Mouse (Mus musculus): ENCODE results near the gene Rsph6a.
"Not testable (repeated sequence)": the region's sequence is repeated elsewhere in the genome, so short reads cannot be mapped to it uniquely, and the experiment has no call there.

Gene Rsph6a

GRCm38 (mm10) chr7:19044616-19045015, 9.9 kb upstream of the Rsph6a start:
- in situ Hi-C loops (cut with MboI, MseI) = no loop called here

DNA sequence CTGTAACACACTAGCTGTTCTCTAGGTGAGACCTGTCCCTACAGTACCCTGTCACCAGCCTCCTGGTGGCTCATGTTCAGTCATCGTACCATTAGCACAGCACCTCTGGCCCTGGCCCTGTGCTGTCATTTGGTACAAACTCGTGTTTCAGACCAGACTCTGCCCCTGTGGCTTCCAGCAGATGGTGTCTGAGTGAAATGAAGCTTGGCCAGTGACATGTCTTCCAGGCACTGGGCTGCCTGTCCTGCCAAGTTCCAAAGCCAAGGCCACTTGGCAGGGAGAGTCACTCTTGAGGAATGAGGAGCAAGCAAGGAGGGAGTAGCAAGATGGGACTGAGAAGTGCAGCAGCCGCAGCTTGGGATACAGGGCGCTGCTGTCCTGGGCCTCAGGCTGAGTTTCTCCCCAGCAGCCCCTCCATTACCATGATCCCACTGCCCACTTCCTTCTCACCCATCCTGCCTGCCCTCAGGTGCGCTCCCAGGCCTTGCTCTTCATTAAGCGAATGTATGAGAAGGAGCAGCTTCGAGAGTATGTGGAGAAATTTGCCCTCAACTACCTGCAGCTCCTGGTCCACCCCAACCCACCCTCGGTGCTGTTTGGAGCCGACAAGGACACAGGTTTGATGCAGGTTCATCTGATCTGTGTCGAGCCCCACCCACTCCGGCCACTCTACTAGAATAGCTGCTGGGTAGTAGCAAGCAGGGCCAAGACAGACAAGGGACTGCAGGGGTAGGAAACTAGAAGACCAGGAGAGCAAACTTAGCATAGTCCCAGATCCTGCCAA, 8.0 kb upstream of the Rsph6a start:
- in situ Hi-C loops (cut with MboI, MseI) = no loop called here

GRCm38 (mm10) chr7:19048006-19048527, 6.4 kb upstream of the Rsph6a start:
- in situ Hi-C loops (cut with MboI, MseI) = no loop called here

DNA sequence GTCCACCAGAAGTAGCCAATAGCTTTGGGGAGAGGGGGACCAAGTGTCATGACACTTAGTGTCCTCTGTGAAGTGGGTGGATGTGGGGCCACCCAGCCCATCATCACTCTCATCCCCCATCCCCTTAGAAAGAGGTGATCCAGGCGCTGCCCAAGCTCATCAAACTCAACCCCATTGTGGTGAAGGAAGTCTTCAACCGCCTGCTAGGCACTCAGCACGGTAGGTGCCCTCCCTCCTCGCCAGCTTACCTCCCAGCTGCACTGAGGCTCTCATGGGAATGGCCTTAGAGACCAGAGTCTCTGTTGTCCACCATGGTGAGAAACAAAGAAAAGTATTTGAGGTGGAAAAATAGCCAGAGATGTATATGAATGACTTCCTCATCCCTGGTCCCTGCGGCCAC, 5.2 kb upstream of the Rsph6a start:
- in situ Hi-C loops (cut with MboI, MseI) = no loop called here

DNA sequence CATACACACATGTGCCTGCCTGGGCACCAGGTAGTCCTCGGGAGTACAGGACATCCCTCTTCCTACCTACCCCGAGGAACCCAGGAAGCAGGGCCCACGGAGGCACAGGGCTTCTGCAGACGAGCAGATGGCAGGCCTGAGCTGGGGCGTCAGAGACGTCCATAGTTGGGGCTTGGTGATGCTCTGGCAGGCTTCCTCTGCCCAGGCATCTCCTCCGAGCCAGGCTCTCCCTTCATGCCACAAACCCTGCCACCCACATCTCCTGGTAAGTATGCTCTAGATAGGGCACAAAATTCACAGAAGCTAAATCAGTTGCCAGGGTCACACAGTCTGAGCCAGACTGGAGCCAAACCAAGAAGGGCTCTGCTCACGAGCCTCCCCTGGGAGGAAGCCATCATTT, 4.3 kb upstream of the Rsph6a start:
- in situ Hi-C loops (cut with MboI, MseI) = no loop called here

GRCm38 (mm10) chr7:19051161-19051560, 3.3 kb upstream of the Rsph6a start:
- in situ Hi-C loops (cut with MboI, MseI) = no loop called here

GRCm38 (mm10) chr7:19052345-19053135, 1.9 kb upstream of the Rsph6a start:
- in situ Hi-C loops (cut with MboI, MseI) = no loop called here

DNA sequence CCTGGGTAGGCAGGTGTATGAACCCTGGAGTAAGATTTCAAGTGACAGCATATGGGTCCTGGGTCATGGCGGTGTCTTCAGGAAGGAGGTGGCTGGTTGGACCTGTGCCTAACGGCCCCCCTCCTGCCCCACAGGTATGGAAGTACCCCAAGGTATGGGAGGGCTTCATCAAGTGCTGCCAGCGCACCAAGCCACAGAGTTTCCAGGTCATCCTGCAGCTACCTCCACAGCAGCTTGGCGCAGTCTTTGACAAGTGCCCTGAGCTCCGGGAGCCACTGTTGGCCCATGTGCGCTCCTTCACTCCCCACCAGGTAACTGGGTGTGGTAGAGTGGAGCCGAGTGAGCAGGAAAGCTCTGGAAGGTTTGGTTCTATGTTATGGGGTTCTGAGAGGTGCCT, 1.4 kb upstream of the Rsph6a start:
- in situ Hi-C loops (cut with MboI, MseI) = no loop called here

DNA sequence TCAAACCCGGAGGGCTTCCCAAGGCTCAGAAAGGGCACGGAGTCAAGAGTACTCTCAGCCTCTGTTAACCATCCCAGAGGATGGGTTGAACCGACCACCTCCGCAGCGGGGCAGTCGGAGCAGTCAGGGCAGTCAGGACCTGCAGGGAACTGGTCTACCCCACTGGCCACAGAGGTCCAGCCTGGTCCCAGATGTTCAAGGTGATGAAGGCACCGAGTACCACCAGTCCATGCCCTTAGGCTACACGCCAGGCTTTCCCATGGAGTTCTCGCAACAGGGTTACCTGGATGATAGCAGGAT, 237 bp downstream of the Rsph6a start:
- in situ Hi-C loops (cut with MboI, MseI) = no loop called here

DNA sequence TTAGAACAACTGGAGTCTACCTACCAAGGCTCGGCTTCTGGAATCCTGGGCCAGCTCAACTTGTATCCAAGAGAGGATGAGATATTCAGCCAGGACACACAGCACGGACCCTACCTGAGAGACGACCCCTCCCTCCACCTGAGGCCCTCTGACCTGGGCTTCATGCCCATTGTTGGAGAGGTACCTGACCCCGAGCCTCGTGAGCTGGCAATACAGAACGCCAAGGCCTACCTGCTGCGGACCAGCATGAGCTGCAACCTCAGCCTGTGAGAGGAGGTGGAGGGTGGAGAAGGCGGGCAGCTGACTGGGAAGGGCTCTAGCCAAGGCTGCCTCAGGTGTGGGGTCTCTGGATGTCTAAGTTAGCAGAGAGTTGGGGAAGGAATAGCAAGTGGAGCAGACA, 618 bp downstream of the Rsph6a start:
- in situ Hi-C loops (cut with MboI, MseI) = no loop called here

- in situ Hi-C loops (cut with MboI, MseI) = no loop called here
Observed at GRCm38 (mm10) chr7:19057405-19057804, 2.9 kb downstream of the Rsph6a start.

GRCm38 (mm10) chr7:19065896-19066295, 11.4 kb downstream of the Rsph6a start:
- in situ Hi-C loops (cut with MboI, MseI) = no loop called here

DNA sequence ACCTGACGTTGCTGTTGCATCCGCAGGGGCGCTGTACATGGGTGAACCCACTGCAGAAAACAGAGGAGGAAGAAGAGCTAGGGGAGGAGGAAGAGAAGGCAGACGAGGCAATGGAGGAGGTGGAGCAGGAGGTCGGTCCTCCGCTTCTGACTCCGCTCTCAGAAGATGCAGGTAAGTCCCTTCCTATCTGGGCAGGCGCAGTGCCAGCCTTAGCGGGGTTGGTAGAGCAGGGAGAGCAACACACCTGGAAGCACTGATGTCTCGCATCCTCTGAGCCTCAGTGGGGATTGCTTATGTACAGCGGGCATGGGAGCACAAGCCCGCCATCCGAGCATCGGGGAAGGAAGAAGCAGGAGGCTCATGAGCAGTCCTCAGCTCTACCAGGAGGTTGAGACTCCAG, 12.6 kb downstream of the Rsph6a start:
- in situ Hi-C loops (cut with MboI, MseI) = no loop called here

GRCm38 (mm10) chr7:19067935-19068334, 13.4 kb downstream of the Rsph6a start:
- in situ Hi-C loops (cut with MboI, MseI) = no loop called here

DNA sequence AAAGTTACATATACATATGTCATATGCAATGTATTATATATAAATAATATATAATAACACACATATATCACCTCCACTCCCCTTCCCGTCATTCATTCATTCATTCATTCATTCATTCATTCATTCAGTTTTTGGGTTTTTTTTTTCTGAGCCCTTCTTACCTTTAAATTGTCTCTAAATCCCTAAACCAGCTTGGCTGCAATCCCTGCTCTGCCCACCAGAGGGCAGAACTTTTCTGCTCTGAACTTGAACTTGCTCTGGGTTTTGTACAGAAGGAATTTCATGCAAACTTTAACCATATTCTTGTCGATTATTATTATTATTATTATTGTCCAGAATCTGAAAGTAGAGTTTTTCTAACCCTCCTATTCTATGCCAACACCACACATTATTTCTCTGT, 14.2 kb downstream of the Rsph6a start:
- in situ Hi-C loops (cut with MboI, MseI) = no loop called here

GRCm38 (mm10) chr7:19069500-19069899, 15.0 kb downstream of the Rsph6a start:
- in situ Hi-C loops (cut with MboI, MseI) = no loop called here

- in situ Hi-C loops (cut with MboI, MseI) = not testable (repeated sequence)
Observed at GRCm38 (mm10) chr7:19071024-19071423, 16.5 kb downstream of the Rsph6a start.

- in situ Hi-C loops (cut with MboI, MseI) = no loop called here
Observed at GRCm38 (mm10) chr7:19073504-19073903, 19.0 kb downstream of the Rsph6a start.

DNA sequence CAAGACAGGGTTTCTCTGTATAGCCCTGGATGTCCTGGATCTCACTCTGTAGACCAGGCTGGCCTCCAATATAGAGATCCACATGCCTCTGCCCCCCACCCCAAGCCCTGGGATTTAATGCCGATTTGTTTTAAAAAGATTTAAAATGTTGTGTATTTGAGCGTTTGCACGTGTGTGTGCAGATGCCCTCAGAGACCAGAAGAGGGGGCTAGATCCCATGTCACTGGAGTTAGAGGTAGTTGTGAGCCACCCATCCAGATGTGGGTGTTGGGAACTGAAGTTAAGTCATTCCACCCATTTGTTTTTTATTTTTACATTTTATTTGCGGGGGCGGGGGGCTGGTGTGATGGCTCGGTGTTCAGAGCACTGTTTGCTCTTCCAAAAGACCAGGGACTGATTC, 20.0 kb downstream of the Rsph6a start:
- in situ Hi-C loops (cut with MboI, MseI) = no loop called here

DNA sequence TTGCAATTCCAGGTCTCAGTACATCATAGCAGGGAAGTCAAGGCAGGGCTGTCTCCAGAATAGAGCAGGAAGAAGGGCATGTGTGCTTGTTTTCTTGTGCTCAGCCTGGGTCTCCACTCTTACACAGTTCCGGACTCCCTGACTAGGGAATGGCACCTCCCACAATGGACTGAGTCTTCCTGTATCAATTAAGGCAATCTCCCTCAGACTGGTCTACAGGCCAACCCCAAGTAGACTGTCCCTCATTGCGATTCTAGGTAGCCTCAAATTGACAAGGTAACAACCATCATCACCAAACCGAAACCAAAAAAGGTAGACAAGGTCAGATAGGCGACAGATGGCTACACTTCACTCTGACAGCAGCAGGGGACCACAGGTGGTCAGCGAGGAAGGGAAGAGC, 20.7 kb downstream of the Rsph6a start:
- in situ Hi-C loops (cut with MboI, MseI) = no loop called here

DNA sequence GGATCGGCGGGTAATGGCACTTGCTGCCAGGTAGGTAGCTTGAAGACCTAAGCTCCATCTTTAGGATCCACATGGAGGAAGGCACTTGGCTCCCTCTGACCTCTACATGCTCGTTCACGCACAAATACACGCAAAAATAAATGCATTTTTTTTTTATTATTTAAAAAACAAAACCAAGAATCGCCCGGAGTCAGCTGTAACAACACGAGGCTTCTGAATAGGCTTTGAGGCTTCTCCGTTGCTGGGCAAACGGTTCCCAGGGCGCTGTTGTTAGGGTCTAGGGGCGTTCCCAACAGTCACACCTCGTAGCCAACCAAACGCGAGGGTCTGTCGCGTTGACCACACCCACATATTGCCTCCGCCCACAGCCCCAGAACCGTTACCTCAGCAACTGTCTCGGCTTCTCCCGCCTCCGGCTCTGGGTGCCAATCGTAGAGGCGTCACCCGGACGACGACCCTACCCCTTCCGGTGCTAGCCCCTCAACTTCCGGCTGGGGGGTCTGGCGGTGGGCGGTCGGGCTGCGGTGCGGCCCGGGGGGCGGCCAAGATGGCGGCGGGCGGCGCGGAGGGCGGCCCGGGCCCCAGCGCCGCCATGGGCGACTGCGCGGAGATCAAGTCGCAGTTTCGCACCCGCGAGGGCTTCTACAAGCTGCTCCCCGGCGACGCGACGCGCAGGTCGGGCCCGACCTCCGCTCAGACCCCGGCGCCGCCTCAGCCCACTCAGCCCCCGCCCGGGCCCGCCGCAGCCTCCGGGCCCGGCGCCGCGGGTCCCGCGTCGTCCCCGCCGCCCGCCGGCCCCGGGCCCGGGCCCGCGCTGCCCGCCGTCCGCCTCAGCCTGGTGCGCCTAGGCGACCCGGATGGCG, 21.5 kb downstream of the Rsph6a start, which contains the start of gene Dmwd:
Gene Dmwd, plus strand, starts transcription at position 505 of the 863 bp plus-strand sequence.
- in situ Hi-C loops (cut with MboI, MseI) = no loop called here

- in situ Hi-C loops (cut with MboI, MseI) = no loop called here
Observed at GRCm38 (mm10) chr7:19076586-19076991, 22.1 kb downstream of the Rsph6a start.
